Mouse (Mus musculus) forebrain, embryonic 11.5 days (tissue): ENCODE data around the gene Prkcsh. TPM values are rescaled to one million over a fixed set of nuclear protein-coding genes. Genes with fewer than 3 reads are reported as not detected.

Experiments used
- ATAC-seq: fragments of 200-750 bp; cut with Nextera tagmentation; replicated peaks from 2 replicates; pipeline ENCODE4 v1.8.0; 2017; ENCODE audit warnings: moderate TSS enrichment; ENCODE audit not compliant: low FRiP score
- DNase-seq: peaks from one replicate; pipeline ENCODE4 v3.0.0-alpha.2; 2017; ENCODE audit warnings: low spot score
- H3K27ac ChIP-seq: fragments of 300-500 bp; sonication (generic); 2 replicates; pipeline ENCODE4 v1.5.1; 2014; ENCODE audit warnings: low read depth, low read length
- H3K27me3 ChIP-seq: fragments of 300-500 bp; sonication (generic); 2 replicates; pipeline ENCODE4 v1.6.1; 2014; ENCODE audit warnings: mild to moderate bottlenecking, low read length, mixed read lengths; ENCODE audit not compliant: control insufficient read depth, insufficient read depth
- H3K36me3 ChIP-seq: fragments of 300-500 bp; sonication (generic); 2 replicates; pipeline ENCODE4 v1.6.1; 2014; ENCODE audit warnings: mild to moderate bottlenecking, low read length, moderate library complexity, mixed read lengths; ENCODE audit not compliant: control insufficient read depth, insufficient read depth
- H3K4me1 ChIP-seq: fragments of 300-500 bp; sonication (generic); replicated peaks from 2 replicates; pipeline ENCODE4 v1.6.1; 2014; ENCODE audit warnings: low read length, mixed read lengths; ENCODE audit not compliant: control insufficient read depth, insufficient read depth
- H3K4me2 ChIP-seq: fragments of 300-500 bp; sonication (generic); 2 replicates; pipeline ENCODE4 v1.6.1; 2014; ENCODE audit warnings: low read depth, mild to moderate bottlenecking, low read length, moderate library complexity, mixed read lengths; ENCODE audit not compliant: severe bottlenecking
- H3K4me3 ChIP-seq: fragments of 300-500 bp; sonication (generic); 2 replicates; pipeline ENCODE4 v1.5.1; 2014; ENCODE audit warnings: low read depth, low read length
- H3K9ac ChIP-seq: fragments of 300-500 bp; sonication (generic); 2 replicates; pipeline ENCODE4 v1.6.1; 2014; ENCODE audit warnings: low read length
- H3K9me3 ChIP-seq: fragments of 300-500 bp; sonication (generic); 2 replicates; pipeline ENCODE4 v1.6.1; 2016; ENCODE audit warnings: low read length, mixed read lengths; ENCODE audit not compliant: control insufficient read depth
- WGBS: fragments of 180-500 bp; shearing (Covaris S2); extraction: QIAGEN DNeasy Blood & Tissue Kit; methylation state at CpG from one replicate; pipeline ENCODE4 v1.1.7; 2014; 5-methylcytosine and 5-hydroxymethylcytosine counted together
- polyA plus RNA-seq: library from polyadenylated mRNA; unstranded; fragments of >200 nt; fragmentation: Nextera tagmentation; extraction: Ambion mirVana; gene quantifications from 2 replicates; pipeline ENCODE4 v1.2.1, GENCODE M21; 2014

Gene Prkcsh
- polyA plus RNA-seq, 1 experiment from 2014 or later = 86.9 TPM

DNA sequence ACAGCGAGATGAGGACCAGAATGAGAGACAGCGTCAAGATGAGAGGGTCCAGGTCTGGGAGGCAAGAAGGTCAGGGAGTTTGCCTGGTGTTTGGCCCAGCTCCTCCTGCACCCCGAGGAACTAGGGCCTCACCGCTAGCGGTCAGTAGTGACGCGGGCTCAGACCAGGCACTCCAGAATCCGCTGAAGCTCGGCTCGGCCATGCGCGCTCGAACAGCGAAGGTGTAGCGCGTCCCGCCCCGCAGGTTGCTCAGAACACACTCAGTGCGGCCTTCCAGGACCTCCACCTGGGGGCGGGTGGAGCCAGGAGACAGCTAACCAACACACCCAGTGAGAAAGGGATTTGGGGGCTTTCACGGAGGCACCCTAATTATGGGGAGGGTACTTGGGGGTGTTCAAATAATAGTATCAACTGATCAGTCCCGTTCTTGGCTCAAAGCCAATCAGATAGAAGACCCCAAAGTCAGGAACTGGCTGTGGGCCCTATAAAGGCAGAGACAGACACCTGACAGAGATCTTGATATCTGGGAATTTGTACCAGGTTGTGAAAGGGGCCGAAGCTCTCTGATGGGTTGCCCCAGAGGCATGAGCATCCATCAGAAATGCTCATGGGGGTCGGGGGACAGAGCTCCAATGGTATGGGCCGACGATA lies 41.9 kb upstream of the Prkcsh start:
- no peak for DNase-seq
- no peaks in the 10 kb centered on the region for H3K9me3 ChIP-seq
- H3K4me2 ChIP-seq = 0 out of 2 replicates have a peak overlapping the region, but pooled peaks have one; percentile 12
- H3K4me1 ChIP-seq = peaks cover 9% of the 10 kb centered on the region; the same call in 1 of the 2 replicates
- no peak overlapping the region for H3K9ac ChIP-seq
- H3K27me3 ChIP-seq = peaks cover 45% of the 10 kb centered on the region
- no peak for ATAC-seq
- no peak overlapping the region for H3K27ac ChIP-seq
- H3K36me3 ChIP-seq = no peaks in the 10 kb centered on the region
- peak overlapping the region; percentile 29; the same call in 1 of the 2 replicates for H3K4me3 ChIP-seq
- 8% methylated on average over 26 of the region's 26 CpGs for WGBS

DNA sequence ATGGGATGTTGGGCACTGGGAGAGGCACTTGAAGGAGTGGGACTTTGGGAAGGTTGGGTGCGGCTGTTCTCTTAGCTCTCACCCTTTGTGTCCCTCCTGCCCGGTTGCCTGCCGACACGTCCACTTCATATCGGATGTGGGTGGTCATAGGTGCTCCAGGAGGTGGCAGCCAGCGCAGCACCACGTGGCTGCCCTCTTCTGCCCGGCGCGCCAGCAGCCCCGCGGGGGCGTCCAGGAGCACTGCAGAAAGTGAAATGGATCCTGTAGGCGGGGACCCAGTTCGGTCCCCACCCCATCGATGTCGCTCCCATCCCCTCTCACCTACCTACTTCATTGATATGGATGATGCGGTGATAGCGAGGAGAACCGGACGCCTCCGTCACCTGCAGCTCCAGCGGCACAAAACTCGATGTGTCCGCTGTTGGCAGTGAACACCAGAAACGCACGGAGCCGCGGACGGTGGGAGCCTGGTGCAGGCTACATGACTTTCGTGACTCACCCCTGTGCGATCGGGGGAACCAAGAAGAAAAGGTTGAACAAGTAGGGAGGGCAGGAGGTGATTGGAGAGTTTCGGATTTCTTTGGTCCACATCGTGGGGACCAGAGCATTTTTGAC lies 41.1 kb upstream of the Prkcsh start:
- Histone ChIP-seq H3K4me3 (peak overlapping the region; percentile 29), H3K36me3 (no peaks in the 10 kb centered on the region), H3K9me3 (no peaks in the 10 kb centered on the region), H3K4me1 (peaks cover 6% of the 10 kb centered on the region; the same call in 1 of the 2 replicates), H3K27ac (no peak overlapping the region), H3K27me3 (peaks cover 45% of the 10 kb centered on the region), H3K9ac (peak overlapping the region; percentile 21; the same call in 1 of the 2 replicates), H3K4me2 (peak overlapping the region; percentile 61)
- DNase-seq (no peak), ATAC-seq (no peak)
- WGBS = 1% methylated on average over 35 of the region's 35 CpGs

DNA sequence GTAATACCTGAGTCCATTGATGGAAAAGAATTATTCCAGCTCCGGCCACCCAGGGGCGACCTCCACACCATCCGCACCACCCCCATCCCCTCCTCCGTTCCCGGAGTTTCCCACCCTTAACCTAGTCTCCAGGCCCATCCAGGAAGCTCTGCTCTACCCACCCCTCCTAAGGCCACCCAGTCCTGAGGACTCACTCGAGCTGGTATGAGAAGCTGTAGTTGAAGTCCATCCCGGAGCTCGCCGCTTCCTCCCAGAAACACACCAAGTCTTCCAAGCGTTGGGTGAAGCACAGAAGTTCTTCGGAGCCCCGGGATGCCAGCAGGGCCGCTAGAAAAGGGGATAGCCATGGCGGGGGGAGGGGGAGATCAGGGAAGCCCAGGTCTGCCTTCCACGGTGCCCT lies 40.6 kb upstream of the Prkcsh start:
- Histone ChIP-seq H3K9ac (peak overlapping the region; percentile 47; the same call in 1 of the 2 replicates), H3K27ac (no peak overlapping the region), H3K36me3 (no peaks in the 10 kb centered on the region), H3K4me2 (peak overlapping the region; percentile 61), H3K4me1 (peaks cover 5% of the 10 kb centered on the region; the same call in 1 of the 2 replicates), H3K9me3 (no peaks in the 10 kb centered on the region), H3K27me3 (peaks cover 45% of the 10 kb centered on the region), H3K4me3 (peak overlapping the region; percentile 29)
- DNase-seq (no peak), ATAC-seq (0 out of 2 replicates have a peak, but pooled peaks have one; percentile 34)
- WGBS = 0% methylated on average over 15 of the region's 15 CpGs

DNA sequence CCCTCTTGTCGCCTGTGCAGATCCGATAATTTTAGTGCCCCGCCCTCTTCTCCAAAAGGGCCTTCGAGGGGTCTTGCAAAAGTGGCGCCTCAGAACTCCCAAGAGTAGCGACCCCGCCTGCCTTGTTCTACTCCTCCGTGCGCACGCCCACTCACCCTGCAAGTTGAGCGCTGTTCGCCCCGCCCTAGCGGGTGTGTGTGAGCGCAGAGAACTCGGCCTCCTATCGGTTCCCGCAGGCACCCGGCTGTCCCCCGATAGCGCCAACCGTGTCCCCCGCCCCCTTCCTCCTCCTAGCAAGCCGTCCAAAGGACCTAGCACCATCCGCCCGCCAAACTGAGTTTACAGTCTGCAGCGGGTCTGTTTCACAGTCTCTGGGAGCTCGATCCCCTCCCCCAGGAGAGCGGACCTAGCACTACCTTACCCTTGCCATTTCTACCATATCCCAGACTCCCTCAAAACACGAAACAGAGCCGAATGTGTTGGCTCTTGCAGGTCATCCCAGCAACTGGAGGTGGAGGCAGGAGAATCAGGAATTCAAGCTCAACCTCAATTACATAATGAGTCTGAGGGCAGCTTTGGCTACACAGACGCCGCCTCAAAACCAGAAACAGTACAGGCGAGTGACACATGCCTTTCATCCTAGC lies 40.1 kb upstream of the Prkcsh start:
- DNase-seq (peak; percentile 87), ATAC-seq (peak; percentile 81)
- peaks cover 5% of the 10 kb centered on the region; the same call in 1 of the 2 replicates for H3K4me1 ChIP-seq
- WGBS = 3% methylated on average over 34 of the region's 34 CpGs
- H3K4me2 ChIP-seq = peak overlapping the region; percentile 61
- H3K4me3 ChIP-seq = peak overlapping the region; percentile 29
- no peak overlapping the region for H3K27ac ChIP-seq
- H3K27me3 ChIP-seq = peaks cover 45% of the 10 kb centered on the region
- peak overlapping the region; percentile 47; the same call in 1 of the 2 replicates for H3K9ac ChIP-seq
- no peaks in the 10 kb centered on the region for H3K9me3 ChIP-seq
- H3K36me3 ChIP-seq = no peaks in the 10 kb centered on the region

DNA sequence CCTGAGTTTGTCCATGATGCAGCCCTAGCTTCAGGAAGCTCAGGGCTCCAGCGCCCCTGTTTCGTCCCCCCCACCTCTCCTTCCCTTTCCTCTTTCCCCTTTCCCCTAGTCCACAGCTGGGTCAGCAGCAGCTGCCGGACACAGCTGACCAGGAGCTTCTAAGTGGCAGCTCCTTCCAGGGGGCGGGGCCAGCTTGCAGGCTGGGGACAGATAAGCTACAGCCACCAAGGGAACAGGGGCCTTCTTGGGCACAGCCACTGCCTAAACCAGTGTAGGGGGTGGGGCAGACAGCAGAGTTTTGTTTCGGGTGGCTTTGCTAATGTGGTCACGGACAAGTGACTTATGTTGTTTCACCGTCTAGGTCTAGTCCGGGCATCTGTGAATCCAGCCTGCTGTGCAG lies 39.2 kb upstream of the Prkcsh start, which contains the start of gene Epor:
Epor (minus strand) TSS at position 90 of the 400 bp plus-strand sequence.
- H3K27ac ChIP-seq = no peak within 1 kb of the TSS
- DNase-seq (peak; percentile 69), ATAC-seq (no peak; the same call in 1 of the 2 replicates)
- H3K4me1 ChIP-seq = peaks cover 5% of the 10 kb centered on the region; the same call in 1 of the 2 replicates
- no peaks in the 10 kb centered on the region for H3K36me3 ChIP-seq
- no peaks in the 10 kb centered on the region for H3K9me3 ChIP-seq
- 21% methylated on average over 8 of the region's 8 CpGs for WGBS
- H3K4me2 ChIP-seq = peak within 1 kb of the TSS; percentile 61
- H3K4me3 ChIP-seq = peak within 1 kb of the TSS; percentile 29
- H3K9ac ChIP-seq = peak within 1 kb of the TSS; percentile 47; the same call in 1 of the 2 replicates
- peaks cover 45% of the 10 kb centered on the region for H3K27me3 ChIP-seq

DNA sequence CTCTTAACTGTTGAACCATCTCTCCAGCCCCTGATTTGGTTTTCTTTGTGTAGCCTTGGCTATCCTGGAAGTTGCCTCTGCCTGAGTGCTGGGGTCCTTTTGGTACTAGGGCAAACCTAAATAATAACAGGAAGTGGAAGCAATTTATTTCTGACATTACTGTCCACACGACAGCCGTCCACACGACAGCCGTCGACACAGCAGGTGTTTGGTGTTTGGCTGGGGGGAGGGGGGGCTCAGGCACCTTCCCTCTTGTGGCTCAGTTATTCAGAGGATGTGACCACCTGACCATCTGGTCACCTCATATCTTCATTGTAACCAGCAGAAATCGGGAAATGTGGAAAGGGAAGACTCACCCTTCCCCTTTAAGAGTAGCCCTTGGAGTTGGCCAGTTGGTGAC lies 33.7 kb upstream of the Prkcsh start:
- no peak overlapping the region for H3K9ac ChIP-seq
- no peak overlapping the region for H3K4me3 ChIP-seq
- no peak overlapping the region for H3K27ac ChIP-seq
- ATAC-seq = no peak
- no peak for DNase-seq
- WGBS = 73% methylated on average over 6 of the region's 6 CpGs
- peaks cover 3% of the 10 kb centered on the region; the same call in 1 of the 2 replicates for H3K27me3 ChIP-seq
- no peaks in the 10 kb centered on the region for H3K36me3 ChIP-seq
- H3K9me3 ChIP-seq = no peaks in the 10 kb centered on the region
- H3K4me1 ChIP-seq = no peaks in the 10 kb centered on the region
- H3K4me2 ChIP-seq = no peak overlapping the region

DNA sequence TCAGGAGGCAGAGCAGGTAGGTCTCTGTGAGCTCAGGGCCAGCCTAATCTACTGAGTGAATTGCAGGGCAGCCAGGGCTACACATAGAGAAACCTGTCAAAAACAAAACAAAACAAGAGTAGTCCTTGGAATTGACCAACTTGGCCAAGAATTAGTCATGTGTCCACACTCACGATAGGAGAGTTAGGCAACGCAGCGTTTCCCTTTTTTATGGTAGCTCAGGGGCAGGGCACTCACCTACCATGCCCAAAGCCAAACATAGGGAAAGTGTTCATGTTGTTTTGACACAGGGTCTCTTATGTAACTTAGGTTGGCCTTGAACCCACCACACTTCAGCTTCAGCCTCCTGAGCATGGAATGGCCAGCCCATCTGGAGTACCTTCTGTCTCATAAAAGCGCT lies 33.3 kb upstream of the Prkcsh start:
- H3K27ac ChIP-seq = no peak overlapping the region
- no peak overlapping the region for H3K4me3 ChIP-seq
- no peak overlapping the region for H3K9ac ChIP-seq
- no peaks in the 10 kb centered on the region for H3K36me3 ChIP-seq
- ATAC-seq (no peak), DNase-seq (no peak)
- no peaks in the 10 kb centered on the region for H3K4me1 ChIP-seq
- no peaks in the 10 kb centered on the region for H3K9me3 ChIP-seq
- H3K4me2 ChIP-seq = no peak overlapping the region
- WGBS = 90% methylated on average over 4 of the region's 4 CpGs
- H3K27me3 ChIP-seq = no peaks in the 10 kb centered on the region

DNA sequence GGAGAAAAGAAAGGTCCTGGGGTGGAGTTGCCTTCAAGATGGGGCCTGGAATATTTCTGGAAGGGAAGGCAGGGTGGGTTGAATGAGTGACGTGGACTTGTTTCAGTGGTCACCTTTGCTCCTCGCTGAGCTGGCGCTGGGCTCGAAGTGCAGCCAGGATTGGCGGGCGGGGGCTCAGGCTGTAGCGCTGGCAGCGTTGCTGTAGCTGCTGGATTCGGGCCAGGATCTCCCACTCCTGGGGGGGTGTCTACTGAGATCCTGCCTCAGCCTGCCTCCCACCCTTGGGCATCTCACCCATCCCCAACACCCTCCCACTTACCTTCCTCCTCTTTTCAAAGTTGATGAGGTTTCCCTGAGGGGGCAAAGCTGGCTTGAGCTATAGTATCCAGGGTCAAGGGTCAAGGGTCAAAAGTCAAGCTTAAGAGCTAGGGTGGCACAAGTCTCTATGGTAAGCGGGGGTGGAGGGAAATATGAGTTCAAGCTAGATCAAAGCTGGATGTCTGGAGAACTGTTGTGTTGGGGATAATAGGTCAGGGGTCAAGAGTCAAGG lies 25.9 kb upstream of the Prkcsh start:
- ATAC-seq (no peak), DNase-seq (no peak)
- Histone ChIP-seq H3K27me3 (no peaks in the 10 kb centered on the region), H3K27ac (no peak overlapping the region), H3K4me3 (no peak overlapping the region), H3K9ac (no peak overlapping the region), H3K9me3 (no peaks in the 10 kb centered on the region), H3K4me2 (no peak overlapping the region), H3K36me3 (no peaks in the 10 kb centered on the region), H3K4me1 (no peaks in the 10 kb centered on the region)
- WGBS = 93% methylated on average over 10 of the region's 10 CpGs
